Mouse (Mus musculus): ENCODE measurements at regions not wholly inside any gene's neighbourhood (a gene's known extent, or its start where the extent isn't known, plus 50 kb on each side); places are given as distances from the start of the nearest gene placed in this dataset.

GRCm38 (mm10) chr13:107308404-107308803 is 286.5 kb upstream of the Kif2a start:
- no peak for DNase-seq (ENCODE audit: low spot score)

DNA sequence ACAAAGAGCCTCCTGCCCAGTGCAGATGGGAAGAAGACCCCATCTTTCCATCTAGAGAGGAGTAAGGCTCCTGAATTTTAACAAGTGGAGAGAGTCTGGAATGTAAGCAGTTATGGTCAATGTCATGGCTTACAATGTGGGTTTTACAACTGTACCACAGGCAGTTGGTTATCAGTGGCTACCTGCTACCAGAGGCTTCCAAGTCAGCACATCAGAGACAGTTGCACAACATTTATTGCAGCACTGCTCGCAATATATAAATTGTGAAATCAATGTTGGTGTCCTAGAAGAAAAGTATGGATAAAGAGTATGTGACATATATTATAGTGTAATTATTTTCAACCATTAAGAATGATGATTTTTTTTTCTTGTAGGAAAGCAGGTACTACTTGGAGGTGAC is 285.0 kb upstream of the Kif2a start:
- no peak for DNase-seq (ENCODE audit: low spot score)

GRCm38 (mm10) chr13:107306232-107306631 is 284.3 kb upstream of the Kif2a start:
- DNase-seq (ENCODE audit: low spot score): no peak

GRCm38 (mm10) chr13:107305738-107306137 is 283.8 kb upstream of the Kif2a start:
- no peak for DNase-seq (ENCODE audit: low spot score)

DNA sequence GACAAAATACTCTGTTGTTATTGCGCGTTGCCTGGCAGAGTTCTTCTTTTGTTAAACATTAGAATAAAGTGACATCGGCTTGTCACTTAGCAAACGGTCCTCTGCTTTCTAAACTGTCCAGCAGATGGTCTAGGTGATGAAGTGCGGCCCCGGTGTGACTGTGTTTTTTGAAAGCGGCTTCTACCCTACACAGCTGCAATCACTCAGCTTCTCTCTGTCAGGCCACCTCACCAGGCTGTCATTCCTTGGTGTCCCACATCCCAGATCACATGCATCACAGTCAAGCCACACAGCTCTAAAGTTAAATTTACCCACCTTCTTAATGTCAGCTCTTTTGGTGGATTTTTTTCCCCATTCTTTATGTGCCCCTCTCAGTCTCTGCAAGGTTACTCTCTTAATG is 282.0 kb upstream of the Kif2a start:
- no peak for DNase-seq (ENCODE audit: low spot score)

DNA sequence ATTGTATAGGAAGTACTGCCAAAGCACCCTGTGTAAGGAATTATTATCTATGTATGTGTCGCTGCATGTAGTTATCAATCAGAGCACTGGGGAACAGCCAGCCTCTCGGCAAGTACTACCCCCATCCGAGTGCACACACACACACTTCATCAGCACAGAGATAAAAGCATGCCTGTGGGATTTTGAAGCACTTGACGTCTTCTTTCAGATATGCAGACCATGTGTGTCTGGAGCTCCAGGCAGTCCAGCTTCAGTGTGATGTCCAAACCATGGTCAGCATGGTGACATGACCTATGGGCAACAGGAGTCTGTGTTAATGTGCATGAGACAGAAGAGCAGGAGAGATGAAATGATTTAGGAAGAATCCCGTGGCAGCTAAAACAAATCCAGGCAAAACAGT is 281.4 kb upstream of the Kif2a start:
- DNase-seq (ENCODE audit: low spot score): no peak

- no peak for DNase-seq (ENCODE audit: low spot score)
These were observed 278.9 kb upstream of the Kif2a start for GRCm38 (mm10) chr13:107300792-107301191.

GRCm38 (mm10) chr13:107264581-107264980 is 242.7 kb upstream of the Kif2a start:
- DNase-seq (ENCODE audit: low spot score): no peak

- DNase-seq (ENCODE audit: low spot score): no peak
These were observed 239.6 kb upstream of the Kif2a start for GRCm38 (mm10) chr13:107261479-107262050.

- DNase-seq (ENCODE audit: low spot score): no peak
These were observed 238.3 kb upstream of the Kif2a start for GRCm38 (mm10) chr13:107260274-107260673.

DNA sequence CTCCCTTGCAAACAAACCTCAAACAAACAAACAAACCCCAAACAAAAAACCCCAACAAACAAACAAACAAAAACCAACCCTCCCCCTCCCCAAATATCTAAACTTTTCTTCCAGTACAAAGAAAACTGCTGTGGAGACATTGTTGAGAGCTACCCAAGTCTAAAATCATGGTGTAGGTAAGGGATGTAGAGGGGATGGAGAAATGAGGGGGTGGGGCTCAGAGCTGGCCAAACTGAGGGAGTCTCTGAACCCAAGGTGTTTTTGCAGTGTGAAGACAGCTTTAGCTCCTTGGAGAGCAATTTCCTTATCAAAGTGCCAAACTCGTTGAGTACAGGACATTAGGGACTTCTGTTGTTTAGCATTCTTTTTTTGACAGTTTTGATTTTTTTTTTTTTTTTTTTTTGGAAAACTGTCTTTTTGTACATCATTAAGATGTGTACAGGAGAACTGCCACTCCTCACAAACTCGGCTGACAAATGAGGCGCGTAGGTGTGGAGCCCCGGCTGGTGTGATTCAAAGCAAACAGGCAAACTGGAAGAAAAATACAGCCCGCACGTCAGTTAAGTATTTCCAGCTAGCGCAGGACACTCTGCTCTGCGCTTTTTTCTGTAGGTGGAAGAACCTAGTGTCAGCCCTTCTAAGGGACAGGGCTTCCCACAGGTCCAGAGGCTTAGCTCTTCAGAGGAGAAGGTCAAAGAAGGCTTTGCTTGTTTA is 226.0 kb upstream of the Kif2a start:
- DNase-seq (ENCODE audit: low spot score): no peak

DNA sequence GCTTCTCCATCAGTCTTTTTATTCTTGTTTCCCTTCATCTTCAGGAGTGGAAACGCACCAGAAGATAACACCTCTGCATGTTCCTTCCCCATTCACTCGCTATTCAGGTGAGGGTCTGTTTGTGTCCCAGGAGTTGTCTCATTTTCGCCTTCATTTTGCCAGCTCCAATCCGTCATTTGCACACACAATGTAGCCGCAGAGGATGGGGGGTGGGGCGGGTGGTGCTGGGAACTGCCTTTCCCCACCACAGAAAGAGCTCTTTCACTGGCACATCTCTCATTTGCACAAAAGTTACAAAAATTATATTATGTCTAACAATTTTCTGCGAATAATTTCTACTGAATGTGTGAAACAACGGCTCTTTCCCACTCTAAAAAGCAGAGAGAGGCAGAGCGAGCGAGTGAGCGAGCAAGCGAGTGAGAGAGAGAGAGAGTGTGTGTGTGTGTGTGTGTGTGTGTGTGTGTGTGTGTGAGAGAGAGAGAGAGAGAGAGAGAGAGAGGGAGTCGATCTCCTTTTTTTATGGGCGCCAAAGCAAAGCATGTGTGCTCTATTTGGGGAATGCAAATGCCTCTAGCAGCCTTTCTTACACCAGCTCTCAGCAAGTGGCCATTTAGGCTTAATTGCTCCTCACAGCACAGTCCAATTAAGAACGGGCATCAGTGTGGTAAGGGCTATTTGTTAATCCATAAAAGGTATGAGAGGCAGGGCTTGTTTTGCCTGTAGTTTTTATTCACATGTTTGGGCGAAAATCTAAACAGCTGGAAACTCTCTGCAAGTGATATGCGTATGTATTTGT is 225.2 kb upstream of the Kif2a start:
- DNase-seq (ENCODE audit: low spot score): no peak

- no peak for DNase-seq (ENCODE audit: low spot score)
These were observed 222.2 kb upstream of the Kif2a start for GRCm38 (mm10) chr13:107244173-107244572.

DNA sequence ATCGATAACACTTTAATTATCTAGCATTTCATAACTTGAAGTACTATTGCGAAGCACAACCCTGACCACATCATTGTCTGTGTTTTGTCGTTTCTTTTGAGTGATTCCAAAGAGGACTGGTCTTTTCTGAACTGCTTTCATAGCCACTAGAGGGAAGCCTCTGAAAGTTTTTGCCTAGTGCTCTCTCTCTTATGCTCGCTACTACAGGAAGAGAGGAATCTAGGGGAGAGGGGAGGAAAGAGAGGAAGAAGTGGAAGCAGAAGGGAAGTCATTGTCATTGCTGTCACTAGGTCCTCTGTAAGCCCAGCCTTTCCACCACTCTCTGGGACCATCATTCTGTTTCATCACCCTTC is 217.1 kb upstream of the Kif2a start:
- no peak for DNase-seq (ENCODE audit: low spot score)

- no peak for DNase-seq (ENCODE audit: low spot score)
These were observed 216.6 kb upstream of the Kif2a start for GRCm38 (mm10) chr13:107238364-107239034.

DNA sequence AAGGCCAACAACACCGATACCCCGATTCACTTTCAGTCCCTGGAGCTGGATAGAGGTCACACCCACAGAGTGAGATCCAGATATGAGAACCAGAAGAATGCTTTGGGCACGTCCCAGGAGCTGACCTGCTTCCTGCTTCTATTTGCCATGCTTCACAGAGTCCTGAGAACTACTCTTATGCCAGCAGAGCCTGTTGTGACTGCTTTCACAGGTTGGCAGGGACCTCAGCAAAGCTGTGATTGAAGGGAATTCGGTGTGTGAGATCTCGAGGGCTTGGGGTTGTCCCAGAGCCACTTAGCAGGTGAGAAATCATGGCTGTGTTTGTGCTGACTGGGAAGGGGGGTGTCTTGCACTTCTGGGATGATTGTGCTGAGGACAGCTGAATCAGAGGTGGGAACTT is 197.5 kb upstream of the Kif2a start:
- DNase-seq (ENCODE audit: low spot score): no peak

- DNase-seq (ENCODE audit: low spot score): no peak
These were observed 196.4 kb upstream of the Kif2a start for GRCm38 (mm10) chr13:107218351-107218750.

DNA sequence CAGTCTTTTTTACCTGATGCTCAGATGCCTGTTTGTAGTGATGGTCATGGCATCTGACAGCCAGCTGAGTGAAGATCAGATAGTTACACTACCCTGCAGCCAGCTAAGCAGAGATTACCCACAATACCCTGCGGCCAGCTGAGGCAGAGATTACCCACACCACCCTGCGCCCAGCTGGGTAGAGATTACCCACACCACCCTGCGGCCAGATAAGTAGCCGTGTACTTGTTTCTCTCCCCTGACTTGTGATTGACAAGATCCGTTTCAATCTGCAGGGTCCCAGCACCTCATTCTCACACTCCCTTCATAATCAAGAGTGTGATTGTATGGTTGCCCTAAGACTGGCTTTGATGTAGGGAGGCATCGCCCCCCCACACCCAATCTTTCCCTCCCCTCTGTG is 195.9 kb upstream of the Kif2a start:
- DNase-seq (ENCODE audit: low spot score): no peak

DNA sequence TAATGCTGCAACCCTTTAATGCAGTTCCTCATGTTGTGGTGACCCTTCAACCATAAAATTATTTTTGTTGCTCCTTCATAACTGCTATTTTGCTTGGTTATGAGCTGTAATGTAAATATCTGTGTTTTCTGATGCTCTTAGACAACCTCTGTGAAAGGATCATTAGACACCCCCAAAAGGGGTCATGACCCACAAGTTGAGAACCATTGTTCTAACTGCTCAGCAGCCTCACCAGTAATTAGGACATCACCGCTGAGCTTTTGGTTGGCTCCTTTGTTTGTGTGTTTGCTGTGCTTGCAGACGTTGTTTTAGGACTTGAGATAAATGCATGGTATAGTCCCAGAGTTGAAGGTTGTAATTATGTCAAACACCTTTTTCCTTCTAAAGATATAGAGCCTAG is 191.4 kb upstream of the Kif2a start:
- no peak for DNase-seq (ENCODE audit: low spot score)

- no peak for DNase-seq (ENCODE audit: low spot score)
These were observed 188.8 kb upstream of the Kif2a start for GRCm38 (mm10) chr13:107210676-107211075.

DNA sequence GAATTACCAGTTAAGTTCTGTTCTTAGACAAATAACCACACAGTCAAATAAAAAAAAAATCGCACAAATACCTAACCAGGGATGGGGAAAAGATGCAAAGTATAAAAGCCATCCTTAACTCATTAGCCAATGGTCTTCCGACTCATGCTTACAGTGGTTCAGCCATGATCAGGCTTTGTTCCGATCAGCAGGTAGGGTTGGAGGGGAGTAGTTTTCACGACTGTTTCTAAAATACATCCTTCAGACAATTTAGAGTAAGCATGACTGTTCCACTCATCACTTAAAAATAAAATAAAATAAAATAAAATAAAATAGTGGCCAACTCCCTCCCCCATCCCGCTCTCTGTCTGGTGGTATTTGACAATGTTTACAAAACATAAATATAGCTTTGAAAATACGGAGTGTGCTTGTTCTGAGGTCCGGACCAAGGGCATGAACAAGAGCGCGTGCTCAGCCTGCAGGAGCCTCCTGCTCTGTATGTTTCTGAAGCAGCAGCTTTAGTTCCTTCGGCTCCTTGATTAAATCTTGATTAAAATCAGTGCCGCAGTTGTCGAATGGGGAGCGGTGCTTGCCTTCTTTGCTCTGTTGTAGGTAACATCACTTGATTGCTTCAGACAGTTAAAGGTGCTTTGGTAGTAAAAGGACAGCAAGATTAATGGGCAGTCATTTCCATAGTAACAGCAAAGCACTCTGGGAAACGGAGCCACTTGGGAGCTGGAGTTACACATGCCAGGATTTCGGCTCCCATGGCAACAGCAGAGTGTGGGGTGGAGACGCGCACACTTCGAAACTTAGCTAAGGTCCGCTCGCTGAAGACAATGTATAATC is 185.6 kb upstream of the Kif2a start:
- DNase-seq (ENCODE audit: low spot score): peak; percentile 15
